Mouse (Mus musculus): ENCODE measurements around the gene Nexmif. TPM values are rescaled to one million over a fixed set of nuclear protein-coding genes. Genes with fewer than 3 reads are reported as not detected.
"Not testable (repeated sequence)": the region's sequence is repeated elsewhere in the genome, so short reads cannot be mapped to it uniquely, and the experiment has no call there.

Gene Nexmif
- total RNA-seq (2021) = not detected
- long read RNA-seq, experiment 1 = 0 reads
- long read RNA-seq, experiment 2, partial matches to known transcripts = 0 of 1 reads
- long read RNA-seq, experiment 2, other reads (novel, unspliced or antisense) = 1 of 1 reads

DNA sequence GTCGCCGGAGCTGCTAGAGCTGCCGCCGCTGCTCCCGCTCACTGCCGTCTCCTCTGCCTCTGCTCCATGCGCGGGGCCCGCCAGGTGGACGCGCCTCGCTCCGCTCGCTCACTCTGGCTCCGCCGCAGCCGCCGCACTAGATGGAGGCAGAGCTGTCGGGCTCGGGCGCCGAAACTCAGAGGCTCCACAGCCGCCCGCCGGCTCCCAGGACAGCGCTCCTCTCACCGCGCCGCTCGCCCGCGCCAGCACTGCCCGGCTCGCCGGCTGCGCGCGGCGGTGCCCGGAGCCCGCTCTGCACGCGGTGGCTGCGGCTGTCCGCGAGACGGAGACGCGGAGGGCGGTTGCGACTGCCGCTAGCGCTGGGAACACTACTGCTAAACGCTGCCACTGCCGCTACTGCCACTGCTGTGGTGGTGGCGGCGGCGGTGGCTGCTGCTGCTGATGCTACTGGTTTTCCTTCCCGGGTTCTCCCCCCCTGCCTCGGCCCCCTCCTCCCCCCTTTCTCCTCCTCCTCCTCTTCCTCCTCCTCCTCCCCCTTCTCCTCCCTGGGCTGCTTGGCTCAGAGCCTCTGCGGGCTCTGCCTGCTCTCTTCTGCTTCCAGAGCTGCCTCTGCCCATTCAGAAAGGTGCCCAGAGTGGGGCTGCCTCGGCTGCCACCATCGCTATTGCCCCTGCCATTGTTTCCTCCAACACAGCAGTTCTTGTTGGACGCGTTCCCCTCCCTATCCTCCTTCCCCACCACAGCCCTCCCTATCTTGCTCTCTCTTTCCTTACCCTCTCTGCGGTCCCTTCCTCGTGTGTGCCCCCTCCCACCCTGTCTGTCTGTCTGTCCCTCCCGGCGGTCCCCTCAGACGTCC, at the start of gene Nexmif:
Gene Nexmif (minus strand): TSS at position 450 of the 856 bp plus-strand sequence.
- DNase-seq = peak; percentile 5

GRCm38 (mm10) chrX:104208701-104209100, 7.7 kb upstream of the Nexmif start:
- DNase-seq = no peak

GRCm38 (mm10) chrX:104201592-104202139, 681 bp upstream of the Nexmif start:
- no peak for DNase-seq

GRCm38 (mm10) chrX:104200388-104200735, 623 bp downstream of the Nexmif start:
- DNase-seq = no peak

DNA sequence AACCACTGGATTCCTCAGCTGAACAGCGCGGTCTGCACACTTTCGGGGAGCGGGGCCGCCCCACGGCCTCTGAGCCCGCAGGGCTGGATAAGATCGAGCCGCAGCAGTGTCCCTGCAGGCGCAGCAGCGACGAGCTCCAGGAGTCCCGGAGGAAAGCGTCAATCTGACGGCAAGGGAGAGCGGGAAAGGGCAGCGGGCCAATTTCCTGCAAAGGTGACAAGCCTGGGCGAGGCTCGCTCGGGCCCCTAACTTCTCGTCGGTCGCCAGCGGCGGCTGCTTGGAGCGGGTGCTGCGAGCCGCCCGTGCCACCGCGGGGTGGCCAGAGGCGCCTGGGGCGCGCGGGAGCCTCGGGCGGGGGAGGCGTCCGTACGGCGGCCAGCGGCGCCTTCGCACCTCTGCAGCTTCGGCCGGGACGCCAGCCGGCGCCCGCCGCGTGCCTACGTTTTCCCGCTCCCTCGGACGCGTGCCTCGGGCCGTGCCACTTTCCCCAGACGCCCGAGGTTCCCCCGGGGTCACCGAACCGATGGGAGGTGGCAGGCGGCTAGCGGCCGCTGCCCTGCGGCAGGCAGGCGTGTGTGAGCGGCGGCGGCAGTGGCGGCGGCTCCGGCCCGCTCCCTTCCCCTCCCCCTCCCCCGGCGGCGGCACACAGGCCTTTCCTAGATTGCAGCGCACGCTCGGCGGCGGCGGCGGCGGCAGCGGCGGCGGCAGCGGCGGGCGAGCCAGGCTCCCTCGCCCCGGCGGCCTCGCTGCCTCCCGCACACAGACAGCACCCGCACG, 1.2 kb downstream of the Nexmif start:
- DNase-seq = peak; percentile 26

DNA sequence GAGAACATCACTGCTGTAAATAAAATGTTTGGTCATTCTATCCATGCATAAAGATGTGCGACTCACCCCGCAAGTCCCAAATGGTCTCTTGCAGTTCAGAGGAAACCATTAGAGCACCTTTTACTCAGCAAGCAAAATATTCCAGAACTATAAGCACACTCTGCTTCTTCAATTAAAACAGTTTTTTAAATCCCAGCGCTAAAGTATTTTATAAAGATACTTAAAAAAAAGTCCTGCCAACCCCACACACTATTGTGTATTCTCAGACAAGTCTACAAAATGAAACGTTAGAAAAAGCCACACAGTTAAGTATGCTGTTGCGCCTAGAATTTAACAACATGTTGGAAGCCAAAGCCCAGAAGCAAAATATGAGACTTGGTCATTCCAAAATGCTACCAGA, 1.9 kb downstream of the Nexmif start:
- no peak for DNase-seq

GRCm38 (mm10) chrX:104196561-104196960, 4.4 kb downstream of the Nexmif start:
- DNase-seq = no peak

GRCm38 (mm10) chrX:104179257-104179656, 21.7 kb downstream of the Nexmif start:
- DNase-seq = no peak

DNA sequence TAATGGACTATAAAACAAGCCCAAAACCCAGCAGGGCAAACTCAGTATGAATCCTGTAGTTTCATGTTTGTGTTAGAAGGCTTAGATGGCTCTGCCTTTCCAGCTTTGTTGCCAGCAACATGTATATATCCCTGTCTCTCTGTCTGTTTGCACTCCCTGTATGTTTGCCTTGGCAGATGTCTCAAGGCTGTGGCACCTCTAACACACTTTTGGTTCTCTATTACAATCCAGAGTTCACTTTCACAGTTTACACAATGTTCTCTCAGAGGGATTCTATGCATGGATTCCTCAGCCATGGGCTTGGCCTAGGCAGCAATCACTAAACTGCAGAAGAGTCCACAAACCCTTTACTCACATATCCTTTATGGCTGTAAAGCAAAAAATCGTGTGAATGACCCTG, 50.9 kb downstream of the Nexmif start:
- no peak for DNase-seq

- not testable (repeated sequence) for DNase-seq
Observed at GRCm38 (mm10) chrX:104115266-104115665, 85.7 kb downstream of the Nexmif start.

- no peak for DNase-seq
Observed at GRCm38 (mm10) chrX:104114596-104114995, 86.4 kb downstream of the Nexmif start.

GRCm38 (mm10) chrX:104054848-104055247, 146.1 kb downstream of the Nexmif start:
- no peak for DNase-seq

- no peak for DNase-seq
Observed at GRCm38 (mm10) chrX:104040276-104040675, 160.7 kb downstream of the Nexmif start.

DNA sequence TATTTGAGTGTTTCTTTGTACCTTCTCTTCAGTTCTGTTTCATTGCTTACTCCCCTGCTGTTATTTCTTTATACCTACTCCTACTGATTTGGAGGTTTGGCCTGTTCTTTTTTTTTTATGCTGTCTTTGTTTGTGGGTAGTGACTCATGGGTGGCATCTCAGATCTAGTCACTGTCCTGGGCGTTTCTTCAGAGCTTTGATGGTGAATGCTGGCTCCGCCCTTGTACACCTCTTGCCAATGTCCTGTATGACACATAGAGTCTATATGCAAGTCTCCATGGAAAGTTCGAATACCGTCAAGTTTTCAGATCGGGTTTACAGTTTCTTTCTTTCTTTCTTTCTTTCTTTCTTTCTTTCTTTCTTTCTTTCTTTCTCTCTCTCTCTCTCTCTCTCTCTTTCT, 167.1 kb downstream of the Nexmif start:
- DNase-seq = no peak

GRCm38 (mm10) chrX:104032756-104033155, 168.2 kb downstream of the Nexmif start:
- no peak for DNase-seq

Small RNAs within 50 kb of the gene (microRNA-seq; reads per million reads assigned to microRNA genes)
- 0 reads per million in 2 experiments for gene Gm24993 (ENCODE audit: borderline replicate concordance in 2 of 2)
- 7.7 to 13.3 reads per million in 2 experiments for gene Mir672 (ENCODE audit: borderline replicate concordance in 2 of 2)

Other genes with a start within 250 kb of the Nexmif start
- 10 to 100 TPM; 13.6 to 15.1 TPM for gene Rlim, start 219.9 kb downstream of the Nexmif start, total RNA-seq (2021)
- gene Abcb7, start 212.7 kb upstream of the Nexmif start, total RNA-seq (2021) = 10 to 100 TPM; 38.1 to 46.2 TPM